Mouse (Mus musculus) liver, embryonic 12.5 days (tissue): ENCODE data around the gene Plvap. TPM values are rescaled to one million over a fixed set of nuclear protein-coding genes. Genes with fewer than 3 reads are reported as not detected.

ENCODE experiments used
- ATAC-seq: fragments of 200-750 bp; cut with Nextera tagmentation; 2 replicates; pipeline ENCODE4 v1.8.0; 2017; ENCODE audit warnings: moderate number of reproducible peaks, mild to moderate bottlenecking, moderate library complexity
- H3K27ac ChIP-seq: fragments of 300-500 bp; sonication (generic); 2 replicates; pipeline ENCODE4 v1.5.1; 2016; ENCODE audit warnings: mild to moderate bottlenecking
- H3K27me3 ChIP-seq: fragments of 300-500 bp; sonication (generic); replicated peaks from 2 replicates; pipeline ENCODE4 v1.6.1; 2016; ENCODE audit warnings: mild to moderate bottlenecking, moderate library complexity
- H3K36me3 ChIP-seq: fragments of 300-500 bp; sonication (generic); 2 replicates; pipeline ENCODE4 v1.6.1; 2016; ENCODE audit warnings: mild to moderate bottlenecking, moderate library complexity
- H3K4me1 ChIP-seq: fragments of 300-500 bp; sonication (generic); 2 replicates; pipeline ENCODE4 v1.6.1; 2016
- H3K4me2 ChIP-seq: fragments of 300-500 bp; sonication (generic); 2 replicates; pipeline ENCODE4 v1.6.1; 2016; ENCODE audit warnings: mild to moderate bottlenecking, moderate library complexity
- H3K4me3 ChIP-seq: fragments of 300-500 bp; sonication (generic); 2 replicates; pipeline ENCODE4 v1.5.1; 2016; ENCODE audit warnings: mild to moderate bottlenecking, moderate library complexity
- H3K9ac ChIP-seq: fragments of 300-500 bp; sonication (generic); 2 replicates; pipeline ENCODE4 v1.6.1; 2016; ENCODE audit warnings: mild to moderate bottlenecking, moderate library complexity
- H3K9me3 ChIP-seq: fragments of 300-500 bp; sonication (generic); replicated peaks from 2 replicates; pipeline ENCODE4 v1.6.1; 2016; ENCODE audit warnings: mild to moderate bottlenecking, moderate library complexity
- WGBS: fragments of 180-500 bp; shearing (Covaris S2); methylation state at CpG from one replicate; pipeline ENCODE4 v1.1.7; 2016; ENCODE audit not compliant: insufficient replicate concordance; 5-methylcytosine and 5-hydroxymethylcytosine counted together
- polyA plus RNA-seq: library from polyadenylated mRNA; unstranded; fragments of >200 nt; fragmentation: Nextera tagmentation; extraction: Ambion mirVana; gene quantifications from 2 replicates; pipeline ENCODE4 v1.2.1, GENCODE M21; 2016

The Plvap gene
- polyA plus RNA-seq, 1 experiment from 2014 or later = 46.7 TPM

DNA sequence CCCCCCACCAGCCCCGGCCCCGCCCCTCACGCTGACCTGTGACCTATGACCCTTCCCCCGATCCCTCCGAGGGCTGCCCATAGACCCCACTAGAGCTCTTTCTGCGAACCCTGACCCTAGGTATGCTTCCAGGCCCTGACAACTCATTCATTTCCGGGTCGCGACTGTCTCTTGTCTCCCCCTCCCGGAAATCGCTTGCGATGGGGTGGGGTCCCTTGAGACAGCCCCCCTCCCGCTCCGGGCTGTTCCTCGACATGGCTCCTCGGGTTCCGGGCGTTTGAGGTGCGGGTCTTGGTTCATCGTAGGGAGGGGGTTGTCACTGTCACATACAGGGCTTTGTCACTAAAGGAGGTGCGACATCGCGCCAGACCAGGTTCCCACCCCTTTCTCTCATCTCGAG is 42.1 kb downstream of the Plvap start:
- ATAC-seq = peak; percentile 2; the same call in 1 of the 2 replicates
- Histone ChIP-seq H3K9ac (peak overlapping the region; percentile 92), H3K4me3 (peak overlapping the region; percentile 84), H3K4me2 (peak overlapping the region; percentile 95), H3K4me1 (peaks cover 40% of the 10 kb centered on the region), H3K36me3 (peaks cover 59% of the 10 kb centered on the region), H3K27ac (peak overlapping the region; percentile 82), H3K9me3 (no peaks in the 10 kb centered on the region), H3K27me3 (no peaks in the 10 kb centered on the region)
- 2% methylated on average over 24 of the region's 24 CpGs for WGBS

GRCm38 (mm10) chr8:71468916-71469315 is 42.6 kb downstream of the Plvap start, which contains the start of gene Dda1:
Gene Dda1, plus strand, starts transcription at chr8:71469199.
- WGBS = under 1% methylated on average over 48 of the region's 52 CpGs
- Histone ChIP-seq H3K4me2 (peak within 1 kb of the TSS; percentile 95), H3K4me3 (peak within 1 kb of the TSS; percentile 84), H3K27me3 (no peaks in the 10 kb centered on the region), H3K9ac (peak within 1 kb of the TSS; percentile 92), H3K9me3 (no peaks in the 10 kb centered on the region), H3K4me1 (peaks cover 45% of the 10 kb centered on the region), H3K36me3 (peaks cover 54% of the 10 kb centered on the region), H3K27ac (peak within 1 kb of the TSS; percentile 82)
- peak; percentile 83 for ATAC-seq

DNA sequence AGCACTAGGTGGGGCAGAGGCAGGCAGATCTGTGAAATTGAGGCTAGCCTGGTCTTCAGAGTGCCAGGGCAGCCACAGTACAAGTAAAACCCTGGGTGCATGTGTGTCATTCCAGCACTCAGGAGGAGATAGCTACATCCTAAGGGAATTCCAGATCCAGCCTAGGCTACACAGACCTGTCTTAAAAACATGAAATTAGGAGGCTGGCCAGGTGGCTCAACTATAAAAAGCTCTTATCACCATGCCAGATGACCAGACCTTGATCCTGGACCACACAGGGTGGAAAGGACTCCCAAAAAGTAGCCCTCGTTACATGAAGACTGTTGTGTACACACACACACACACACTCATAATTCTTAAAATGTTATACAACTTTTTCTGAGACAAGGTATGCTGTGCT is 43.6 kb downstream of the Plvap start:
- H3K4me2 ChIP-seq = no peak overlapping the region
- ATAC-seq = no peak
- WGBS = 64% methylated on average over 1 of the region's 1 CpGs

GRCm38 (mm10) chr8:71467201-71467600 is 44.4 kb downstream of the Plvap start:
- Histone ChIP-seq H3K4me2 (no peak overlapping the region), H3K9me3 (no peaks in the 10 kb centered on the region), H3K4me3 (no peak overlapping the region), H3K36me3 (peaks cover 37% of the 10 kb centered on the region), H3K4me1 (peaks cover 59% of the 10 kb centered on the region), H3K9ac (no peak overlapping the region), H3K27me3 (no peaks in the 10 kb centered on the region), H3K27ac (0 out of 2 replicates have a peak overlapping the region, but pooled peaks have one; percentile 20)
- ATAC-seq = no peak
- 85% methylated on average over 2 of the region's 2 CpGs for WGBS

More for the DNA sequence above, 43.6 kb downstream of the Plvap start:
- Histone ChIP-seq H3K9me3 (no peaks in the 10 kb centered on the region), H3K27ac (no peak overlapping the region), H3K9ac (no peak overlapping the region), H3K4me1 (peaks cover 51% of the 10 kb centered on the region), H3K4me3 (no peak overlapping the region), H3K27me3 (no peaks in the 10 kb centered on the region), H3K36me3 (peaks cover 45% of the 10 kb centered on the region)

GRCm38 (mm10) chr8:71466198-71466597 is 45.4 kb downstream of the Plvap start:
- Histone ChIP-seq H3K9me3 (no peaks in the 10 kb centered on the region), H3K27me3 (peaks cover 8% of the 10 kb centered on the region), H3K27ac (no peak overlapping the region), H3K4me3 (0 out of 2 replicates have a peak overlapping the region, but pooled peaks have one; percentile 2), H3K4me2 (peak overlapping the region; percentile 97), H3K36me3 (peaks cover 33% of the 10 kb centered on the region), H3K9ac (no peak overlapping the region), H3K4me1 (peaks cover 60% of the 10 kb centered on the region)
- ATAC-seq = no peak
- WGBS = 90% methylated on average over 5 of the region's 5 CpGs

DNA sequence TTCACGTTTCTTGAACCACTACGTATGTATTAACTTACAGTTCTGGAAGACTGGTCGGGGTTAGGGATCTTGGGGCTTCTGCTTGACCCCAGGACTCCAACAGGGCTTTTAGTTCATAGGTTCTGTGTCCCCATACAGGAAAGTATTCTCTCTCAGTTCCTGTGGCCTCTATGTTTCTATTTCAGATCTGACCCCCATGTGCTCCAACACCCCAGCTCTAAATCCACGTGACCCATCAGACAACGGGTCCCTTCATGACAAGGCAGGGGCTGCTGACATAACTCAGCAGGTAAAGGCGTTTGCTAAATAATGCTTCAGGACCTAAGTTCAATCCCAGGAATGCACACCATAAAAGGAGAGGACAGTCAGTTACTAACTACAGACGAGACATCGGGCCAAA is 45.8 kb downstream of the Plvap start:
- H3K4me3 ChIP-seq = peak overlapping the region; percentile 84
- WGBS = 72% methylated on average over 8 of the region's 8 CpGs
- H3K4me2 ChIP-seq = peak overlapping the region; percentile 97
- peaks cover 33% of the 10 kb centered on the region for H3K36me3 ChIP-seq
- peaks cover 10% of the 10 kb centered on the region for H3K27me3 ChIP-seq
- no peaks in the 10 kb centered on the region for H3K9me3 ChIP-seq
- H3K4me1 ChIP-seq = peaks cover 56% of the 10 kb centered on the region
- H3K9ac ChIP-seq = peak overlapping the region; percentile 84
- no peak overlapping the region for H3K27ac ChIP-seq
- ATAC-seq = no peak

GRCm38 (mm10) chr8:71464513-71465500 is 46.7 kb downstream of the Plvap start, which contains the start of gene Mrpl34:
Gene Mrpl34, plus strand, starts transcription at chr8:71464959.
- Histone ChIP-seq H3K9me3 (no peaks in the 10 kb centered on the region), H3K9ac (peak within 1 kb of the TSS; percentile 84), H3K27me3 (peaks cover 10% of the 10 kb centered on the region), H3K27ac (peak within 1 kb of the TSS; percentile 84), H3K4me1 (peaks cover 47% of the 10 kb centered on the region), H3K36me3 (peaks cover 33% of the 10 kb centered on the region), H3K4me3 (peak within 1 kb of the TSS; percentile 84), H3K4me2 (peak within 1 kb of the TSS; percentile 97)
- peak; percentile 82 for ATAC-seq
- WGBS = under 1% methylated on average over 59 of the region's 59 CpGs

- Histone ChIP-seq H3K4me1 (peaks cover 39% of the 10 kb centered on the region), H3K4me3 (peak within 1 kb of the TSS; percentile 84), H3K9ac (peak within 1 kb of the TSS; percentile 86), H3K36me3 (peaks cover 38% of the 10 kb centered on the region), H3K4me2 (peak within 1 kb of the TSS; percentile 97), H3K27me3 (peaks cover 10% of the 10 kb centered on the region), H3K27ac (peak within 1 kb of the TSS; percentile 84), H3K9me3 (no peaks in the 10 kb centered on the region)
- peak; percentile 79 for ATAC-seq
- 3% methylated on average over 55 of the region's 55 CpGs for WGBS
Observed at GRCm38 (mm10) chr8:71463188-71464033, 48.1 kb downstream of the Plvap start, which contains the start of gene Abhd8. Gene Abhd8, minus strand, starts transcription at chr8:71463655.

DNA sequence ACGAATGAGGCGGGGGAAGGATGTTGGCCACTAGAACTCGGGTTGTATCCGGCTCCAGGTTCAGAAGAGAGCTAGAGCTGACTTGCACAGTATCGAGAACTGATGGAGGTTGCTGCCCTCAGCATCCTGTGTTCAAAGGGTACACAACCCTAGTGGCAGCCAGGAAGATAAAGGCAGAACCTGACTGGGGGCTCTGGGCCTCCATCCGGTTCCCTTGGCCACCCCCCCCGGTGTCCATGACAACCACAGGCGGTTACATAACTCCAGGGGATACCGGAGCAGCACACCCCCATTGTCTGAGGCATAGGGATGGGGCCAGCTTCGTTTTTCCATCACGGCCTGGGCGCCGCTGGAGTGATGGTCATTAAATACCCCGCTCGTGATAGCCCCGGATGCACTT is 48.8 kb downstream of the Plvap start:
- Histone ChIP-seq H3K36me3 (peaks cover 44% of the 10 kb centered on the region), H3K9me3 (no peaks in the 10 kb centered on the region), H3K27ac (no peak overlapping the region), H3K9ac (peak overlapping the region; percentile 86), H3K4me1 (peaks cover 36% of the 10 kb centered on the region), H3K27me3 (peaks cover 10% of the 10 kb centered on the region), H3K4me3 (peak overlapping the region; percentile 84), H3K4me2 (peak overlapping the region; percentile 97)
- 10% methylated on average over 16 of the region's 16 CpGs for WGBS
- no peak for ATAC-seq

- peak overlapping the region; percentile 86 for H3K9ac ChIP-seq
- H3K4me2 ChIP-seq = peak overlapping the region; percentile 97
- H3K4me3 ChIP-seq = peak overlapping the region; percentile 84; the same call in 1 of the 2 replicates
- no peak overlapping the region for H3K27ac ChIP-seq
- H3K27me3 ChIP-seq = peaks cover 10% of the 10 kb centered on the region
- H3K9me3 ChIP-seq = no peaks in the 10 kb centered on the region
- H3K4me1 ChIP-seq = peaks cover 42% of the 10 kb centered on the region
- H3K36me3 ChIP-seq = peaks cover 43% of the 10 kb centered on the region
- ATAC-seq = no peak
- WGBS = 69% methylated on average over 4 of the region's 4 CpGs
Observed at GRCm38 (mm10) chr8:71462191-71462590, 49.4 kb downstream of the Plvap start.

DNA sequence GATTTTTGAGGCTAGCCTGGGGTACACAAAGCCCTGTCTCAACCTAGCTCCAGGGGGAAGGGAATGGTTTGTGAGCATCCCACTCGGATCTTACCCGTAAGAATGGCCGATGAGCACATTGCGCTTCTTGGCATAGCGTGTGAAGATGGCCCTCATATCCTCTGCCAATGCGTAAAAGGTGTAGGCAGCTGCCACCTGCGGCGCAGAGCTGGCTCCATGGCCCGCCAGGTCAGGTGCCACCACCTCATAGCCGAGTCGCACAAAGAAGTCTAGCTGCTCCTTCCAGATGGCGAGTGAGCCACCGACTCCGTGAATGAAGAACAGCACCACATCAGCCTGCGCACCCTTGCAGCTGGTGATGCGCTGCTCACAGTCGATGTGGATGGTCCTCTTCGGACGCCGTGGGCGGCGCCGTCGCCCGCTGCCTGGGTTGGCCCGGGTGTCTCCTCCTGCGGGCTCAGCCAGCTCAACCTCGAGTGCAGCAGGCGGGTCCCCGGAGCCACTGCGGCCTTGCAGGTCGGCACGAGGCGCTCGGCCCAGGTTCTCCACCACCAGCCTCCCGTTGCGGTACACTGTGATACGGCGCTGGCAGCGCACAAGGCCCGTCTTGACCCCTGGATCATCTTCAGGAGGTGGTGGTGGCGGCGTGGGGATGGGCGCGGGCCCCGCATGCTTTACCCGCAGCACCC is 50.3 kb downstream of the Plvap start:
- no peak overlapping the region for H3K27ac ChIP-seq
- H3K4me2 ChIP-seq = no peak overlapping the region
- no peak overlapping the region for H3K9ac ChIP-seq
- peaks cover 38% of the 10 kb centered on the region for H3K36me3 ChIP-seq
- H3K4me1 ChIP-seq = peaks cover 48% of the 10 kb centered on the region
- no peak for ATAC-seq
- no peaks in the 10 kb centered on the region for H3K9me3 ChIP-seq
- no peak overlapping the region for H3K4me3 ChIP-seq
- peaks cover 16% of the 10 kb centered on the region for H3K27me3 ChIP-seq
- WGBS = 76% methylated on average over 47 of the region's 47 CpGs
